Mouse (Mus musculus) kidney, adult 2 months (tissue): Measurements from ENCODE around the gene Shb. TPM values are rescaled to one million over a fixed set of nuclear protein-coding genes. Genes with fewer than 3 reads are reported as not detected.

Experiments used
- DNase-seq: peaks from one replicate; pipeline ENCODE4 v3.0.0; 2021
- H3K27ac ChIP-seq: fragments of 200-500 bp; 2 replicates; pipeline ENCODE4 v1.5.1; 2012; ENCODE audit warnings: low read depth, low read length, control low read depth, inconsistent platforms; ENCODE audit not compliant: insufficient read depth
- H3K27me3 ChIP-seq: fragments of 200-500 bp; replicated peaks from 2 replicates; pipeline ENCODE4 v1.6.1; 2012; ENCODE audit warnings: mild to moderate bottlenecking, moderate library complexity, low read length, inconsistent platforms; ENCODE audit not compliant: control insufficient read depth, insufficient read depth
- H3K36me3 ChIP-seq: fragments of 200-500 bp; 2 replicates; pipeline ENCODE4 v1.6.1; 2012; ENCODE audit warnings: mild to moderate bottlenecking, moderate library complexity, low read length, inconsistent platforms; ENCODE audit not compliant: control insufficient read depth, insufficient read depth
- H3K4me1 ChIP-seq: fragments of 200-500 bp; 2 replicates; pipeline ENCODE4 v1.6.1; 2011; ENCODE audit warnings: low read length; ENCODE audit not compliant: control insufficient read depth, insufficient read depth
- H3K4me3 ChIP-seq: fragments of 200-500 bp; 2 replicates; pipeline ENCODE4 v1.5.1; 2011; ENCODE audit warnings: mild to moderate bottlenecking, low read depth, low read length, control low read depth; ENCODE audit not compliant: insufficient read depth
- CTCF ChIP-seq: fragments of 200-500 bp; conservative IDR thresholded peaks from 2 replicates; pipeline ENCODE4 v1.5.1; 2011; ENCODE audit warnings: low read depth, mild to moderate bottlenecking, control low read depth, low read length, moderate library complexity, mixed read lengths; ENCODE audit not compliant: insufficient read depth, insufficient read length
- POLR2A ChIP-seq: fragments of 200-500 bp; IDR thresholded peaks from one replicate; pipeline ENCODE4 v1.6.1; 2011; ENCODE audit warnings: low read depth, low read length, control low read depth
- WGBS: fragments of 180-500 bp; shearing (Covaris S2); methylation state at CpG from one replicate; pipeline ENCODE4 v1.1.7; 2018; 5-methylcytosine and 5-hydroxymethylcytosine counted together
- polyA plus RNA-seq: library from polyadenylated mRNA; depleted of rRNA; stranded (reverse); fragments of >200 nt; gene quantifications from 2 replicates; pipeline ENCODE4 v1.2.3, GENCODE M21; 2012

Shb gene
- polyA plus RNA-seq, 1 experiment = 59.4 TPM

GRCm38 (mm10) chr4:45407703-45408334, 124.5 kb downstream of the Shb start:
- peak overlapping the region; percentile 93 for H3K27ac ChIP-seq
- WGBS = under 1% methylated on average over 19 of the region's 19 CpGs
- peaks cover 4% of the 10 kb centered on the region; the same call in 1 of the 2 replicates for H3K36me3 ChIP-seq
- H3K27me3 ChIP-seq = no peaks in the 10 kb centered on the region
- peak; percentile 91 for DNase-seq
- peaks cover 20% of the 10 kb centered on the region for H3K4me1 ChIP-seq
- TF ChIP-seq POLR2A (no peak), CTCF (no peak)
- peak overlapping the region; percentile 89 for H3K4me3 ChIP-seq

DNA sequence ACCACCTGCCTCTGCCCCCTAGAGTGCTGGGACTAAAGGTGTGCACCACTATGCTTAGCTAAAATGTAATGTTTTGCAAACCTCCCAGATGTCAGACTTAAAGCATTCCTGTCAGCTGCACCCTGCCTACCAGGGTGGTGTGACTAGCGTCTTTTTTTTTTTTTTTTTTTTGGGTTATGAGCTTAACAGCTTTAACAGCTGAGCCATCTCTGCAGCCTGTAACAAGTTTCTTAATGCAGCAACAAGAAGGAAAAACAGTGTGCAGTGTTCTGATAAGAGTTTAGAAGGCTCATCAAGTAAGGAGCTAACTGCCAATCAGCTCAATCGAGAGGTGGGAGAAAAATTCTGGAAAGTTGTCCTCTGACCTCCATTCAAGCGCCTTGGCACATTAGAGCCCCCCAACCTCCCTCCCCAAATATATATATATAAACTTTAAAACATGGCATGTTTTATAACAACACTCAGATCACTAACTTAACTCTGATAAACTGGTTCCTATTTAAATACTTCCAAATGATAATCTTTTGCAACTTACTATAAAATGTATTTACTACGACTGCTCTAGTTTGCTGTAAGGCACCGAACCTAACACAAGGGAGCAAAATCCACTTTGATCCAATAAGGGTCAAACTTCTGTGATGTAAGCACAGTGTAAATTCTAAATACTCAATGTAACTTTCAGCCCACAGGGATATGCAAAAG, 125.1 kb downstream of the Shb start:
- no peak for DNase-seq
- WGBS = 22% methylated on average over 5 of the region's 5 CpGs
- Histone ChIP-seq H3K4me1 (peaks cover 20% of the 10 kb centered on the region), H3K27ac (peak overlapping the region; percentile 92), H3K36me3 (peaks cover 4% of the 10 kb centered on the region; the same call in 1 of the 2 replicates), H3K27me3 (no peaks in the 10 kb centered on the region), H3K4me3 (peak overlapping the region; percentile 16; the same call in 1 of the 2 replicates)
- TF ChIP-seq CTCF (no peak), POLR2A (no peak)

- TF ChIP-seq POLR2A (no peak), CTCF (no peak)
Observed at GRCm38 (mm10) chr4:45406397-45406796, 125.9 kb downstream of the Shb start.

GRCm38 (mm10) chr4:45405315-45405714, 127.0 kb downstream of the Shb start:
- Histone ChIP-seq H3K36me3 (peaks cover 4% of the 10 kb centered on the region; the same call in 1 of the 2 replicates), H3K4me3 (no peak overlapping the region), H3K4me1 (peaks cover 20% of the 10 kb centered on the region), H3K27ac (no peak overlapping the region), H3K27me3 (no peaks in the 10 kb centered on the region)
- TF ChIP-seq CTCF (no peak), POLR2A (no peak)
- 38% methylated on average over 7 of the region's 7 CpGs for WGBS
- DNase-seq = peak; percentile 91

More at GRCm38 (mm10) chr4:45406397-45406796, 125.9 kb downstream of the Shb start:
- Histone ChIP-seq H3K4me1 (peaks cover 20% of the 10 kb centered on the region), H3K36me3 (peaks cover 4% of the 10 kb centered on the region; the same call in 1 of the 2 replicates), H3K4me3 (peak overlapping the region; percentile 10; the same call in 1 of the 2 replicates), H3K27me3 (no peaks in the 10 kb centered on the region), H3K27ac (peak overlapping the region; percentile 12)
- DNase-seq = no peak
- WGBS = 50% methylated on average over 7 of the region's 7 CpGs

DNA sequence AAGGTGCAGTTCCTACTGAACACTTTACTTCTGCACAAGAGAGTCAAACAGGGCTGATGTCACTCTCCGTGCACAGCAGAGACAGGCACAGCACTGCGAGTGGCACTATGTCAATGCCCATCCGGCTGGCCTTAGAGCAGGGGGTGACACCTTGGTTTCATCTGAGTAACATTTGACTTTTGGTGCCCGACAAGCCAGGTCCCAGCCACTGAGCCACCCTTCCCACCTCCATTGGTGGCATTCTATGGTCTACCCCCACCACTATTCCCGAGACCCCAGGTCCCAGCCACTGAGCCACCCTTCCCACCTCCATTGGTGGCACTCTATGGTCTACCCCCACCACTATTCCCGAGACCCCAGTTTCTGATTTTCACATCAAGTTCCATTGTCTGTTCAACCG, 128.2 kb downstream of the Shb start:
- Histone ChIP-seq H3K27ac (no peak overlapping the region), H3K27me3 (no peaks in the 10 kb centered on the region), H3K4me3 (no peak overlapping the region), H3K4me1 (peaks cover 20% of the 10 kb centered on the region), H3K36me3 (peaks cover 7% of the 10 kb centered on the region; the same call in 1 of the 2 replicates)
- no peak for DNase-seq
- WGBS = 91% methylated on average over 7 of the region's 7 CpGs
- TF ChIP-seq CTCF = no peak
- no peak for TF ChIP-seq POLR2A

- H3K27me3 ChIP-seq = no peaks in the 10 kb centered on the region
- peaks cover 9% of the 10 kb centered on the region for H3K36me3 ChIP-seq
- no peak overlapping the region for H3K27ac ChIP-seq
- WGBS = 43% methylated on average over 7 of the region's 7 CpGs
- no peak for TF ChIP-seq POLR2A
- TF ChIP-seq CTCF = no peak
- H3K4me1 ChIP-seq = peaks cover 23% of the 10 kb centered on the region
- H3K4me3 ChIP-seq = no peak overlapping the region
- DNase-seq = no peak
Observed at GRCm38 (mm10) chr4:45403499-45403878, 128.8 kb downstream of the Shb start.

DNA sequence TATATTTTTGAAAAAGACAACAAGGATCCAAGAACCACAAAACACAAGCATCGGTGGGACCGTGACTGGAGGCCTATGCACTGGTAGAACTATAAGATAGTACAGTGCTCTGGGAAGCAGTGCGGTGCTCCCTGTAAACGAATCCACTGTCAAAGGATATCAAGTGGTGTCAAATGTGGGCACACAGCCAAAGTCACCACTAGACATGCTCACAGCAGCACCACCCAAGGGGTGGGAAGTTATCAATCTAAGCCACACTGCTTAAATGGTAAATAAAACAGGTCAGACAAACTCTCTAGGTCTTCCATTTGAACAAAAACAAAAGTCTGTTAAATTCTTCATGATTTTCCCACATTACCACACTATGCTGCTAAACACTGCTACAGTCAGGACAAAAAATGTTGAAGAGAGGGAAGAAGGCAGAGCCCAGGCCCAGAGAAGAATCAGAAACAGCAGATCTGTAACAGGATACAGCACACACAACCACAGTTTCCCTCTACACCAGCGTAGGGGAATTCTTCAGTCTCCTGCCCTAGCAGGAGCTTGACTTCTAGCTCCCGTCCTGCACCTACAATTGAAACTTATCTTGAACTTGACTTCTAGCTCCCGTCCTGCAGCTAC, 129.3 kb downstream of the Shb start:
- 51% methylated on average over 7 of the region's 7 CpGs for WGBS
- DNase-seq = no peak
- H3K4me3 ChIP-seq = no peak overlapping the region
- peaks cover 9% of the 10 kb centered on the region for H3K36me3 ChIP-seq
- H3K27ac ChIP-seq = no peak overlapping the region
- TF ChIP-seq POLR2A (no peak), CTCF (no peak)
- no peaks in the 10 kb centered on the region for H3K27me3 ChIP-seq
- H3K4me1 ChIP-seq = peaks cover 23% of the 10 kb centered on the region
